In genomic region chr1:138510566-138510965, GRCm38 (mm10) we compare ENCODE assay signal across 17 mouse cellular contexts.
DNase-seq lines count a peak whose midpoint lies in the region; ATAC-seq lines count a peak whose summit lies in the region.
"Had no signal": no experiment of that assay in that cellular context is flagged by ENCODE, and none has a peak within 500 bp of the region (broad histone marks: within the 10 kb centered on the region; RNA-seq: fewer than 3 reads in every experiment).

No protein-coding gene starts in this region.

- ATAC-seq in stomach, embryonic 15.5 days (ENCODE audit: insufficient read depth, low FRiP score, low read depth) = peak; percentile 65; the same call in 1 of the 2 replicates
- no peak for ATAC-seq in hindbrain, embryonic 13.5 days (ENCODE audit: low FRiP score)
- ATAC-seq: forebrain, embryonic 13.5 days; midbrain, embryonic 15.5 days had no signal

- intact Hi-C loops in heart, postnatal 10 days (cut with DNase I) = no loop called here

- no peak overlapping the region for H3K4me2 ChIP-seq in stomach, embryonic 15.5 days
- H3K4me2 ChIP-seq in hindbrain, embryonic 13.5 days = no peak overlapping the region
- H3K4me2 ChIP-seq: forebrain, embryonic 13.5 days; heart, embryonic 13.5 days; midbrain, embryonic 15.5 days had no signal

- 0 out of 2 replicates have a peak overlapping the region, but pooled peaks have one; percentile 45 for H3K27ac ChIP-seq in brown adipose tissue, adult 24 weeks (replicated peaks; ENCODE audit: low read depth, low read length)
- no peak overlapping the region for H3K27ac ChIP-seq in stomach, embryonic 15.5 days
- no peak overlapping the region for H3K27ac ChIP-seq in hindbrain, embryonic 13.5 days
- H3K27ac ChIP-seq: forebrain, embryonic 13.5 days; heart, embryonic 13.5 days; midbrain, embryonic 15.5 days had no signal

- no peak overlapping the region for H3K4me3 ChIP-seq in brown adipose tissue, adult 24 weeks (ENCODE audit: insufficient read depth, low read depth, low read length)
- H3K4me3 ChIP-seq in stomach, embryonic 15.5 days (replicated peaks) = no peak overlapping the region
- H3K4me3 ChIP-seq in hindbrain, embryonic 13.5 days = no peak overlapping the region
- H3K4me3 ChIP-seq: forebrain, embryonic 13.5 days; heart, embryonic 13.5 days; midbrain, embryonic 15.5 days had no signal

- 47% methylated on average over 4 of the region's 4 CpGs for WGBS in stomach, embryonic 15.5 days
- 55% methylated on average over 4 of the region's 4 CpGs for WGBS in hindbrain, embryonic 13.5 days

- no peaks in the 10 kb centered on the region for H3K9me3 ChIP-seq in stomach, embryonic 15.5 days
- no peaks in the 10 kb centered on the region for H3K9me3 ChIP-seq in hindbrain, embryonic 13.5 days
- H3K9me3 ChIP-seq: forebrain, embryonic 13.5 days; heart, embryonic 13.5 days; midbrain, embryonic 15.5 days had no signal

- H3K4me1 ChIP-seq in brown adipose tissue, adult 24 weeks (ENCODE audit: control insufficient read depth, insufficient read depth, insufficient read length, low read length) = peaks cover 24% of the 10 kb centered on the region
- peaks cover 8% of the 10 kb centered on the region for H3K4me1 ChIP-seq in stomach, embryonic 15.5 days
- peaks cover 17% of the 10 kb centered on the region for H3K4me1 ChIP-seq in hindbrain, embryonic 13.5 days (replicated peaks)

- H3K9ac ChIP-seq in stomach, embryonic 15.5 days = no peak overlapping the region
- H3K9ac ChIP-seq in hindbrain, embryonic 13.5 days = no peak overlapping the region
- H3K9ac ChIP-seq: forebrain, embryonic 13.5 days; heart, embryonic 13.5 days; midbrain, embryonic 15.5 days had no signal

- no peaks in the 10 kb centered on the region for H3K36me3 ChIP-seq in stomach, embryonic 15.5 days
- H3K36me3 ChIP-seq in hindbrain, embryonic 13.5 days = no peaks in the 10 kb centered on the region
- H3K36me3 ChIP-seq: midbrain, embryonic 15.5 days had no signal

- DNase-seq in heart, adult 18-20 months = peak; percentile 44 to 51
- DNase-seq in heart, postnatal 10 days = no peak
- peak; percentile 46 for DNase-seq in NIH3T3 (ENCODE audit: low read depth)
- DNase-seq in left cerebral cortex, adult 18-20 months (ENCODE audit: low spot score in 2 of 2) = no peak
- DNase-seq: cerebellum, adult 11-12 months; kidney, adult 11 months; kidney, postnatal 14 days; left cerebral cortex, postnatal 4 days; lung, adult 2 months; right cerebral cortex, postnatal 25 days; thymus, postnatal 14 days had no signal

- H3K27me3 ChIP-seq in stomach, embryonic 15.5 days (replicated peaks) = no peaks in the 10 kb centered on the region
- H3K27me3 ChIP-seq in hindbrain, embryonic 13.5 days = no peaks in the 10 kb centered on the region
- H3K27me3 ChIP-seq: forebrain, embryonic 13.5 days; heart, embryonic 13.5 days; midbrain, embryonic 15.5 days had no signal

Comparison
In these comparisons a context has a peak if more than half of its experiments do, and no peak if none do; other contexts are left out.
1. DNase-seq: peak in heart, adult 18-20 months (2 of 2) and NIH3T3 (single experiment); none in heart, postnatal 10 days (0 of 2) and left cerebral cortex, adult 18-20 months (0 of 2).